Mouse (Mus musculus) stomach, embryonic 15.5 days (tissue): ENCODE measurements at regions not wholly inside any gene's neighbourhood (a gene's known extent, or its start where the extent isn't known, plus 50 kb on each side); places are given as distances from the start of the nearest gene placed in this dataset.

Experiments used
- ATAC-seq: fragments of 200-750 bp; cut with Nextera tagmentation; 2 replicates; pipeline ENCODE4 v1.8.0; 2017; ENCODE audit warnings: low read depth, moderate number of reproducible peaks, moderate TSS enrichment; ENCODE audit not compliant: insufficient read depth, low FRiP score
- H3K27ac ChIP-seq: fragments of 300-500 bp; sonication (generic); 2 replicates; pipeline ENCODE4 v1.5.1; 2015; ENCODE audit warnings: mild to moderate bottlenecking, inconsistent platforms
- H3K27me3 ChIP-seq: fragments of 300-500 bp; sonication (generic); replicated peaks from 2 replicates; pipeline ENCODE4 v1.6.1; 2015; ENCODE audit warnings: inconsistent platforms
- H3K36me3 ChIP-seq: fragments of 300-500 bp; sonication (generic); 2 replicates; pipeline ENCODE4 v1.6.1; 2015; ENCODE audit warnings: inconsistent platforms
- H3K4me1 ChIP-seq: fragments of 300-500 bp; sonication (generic); 2 replicates; pipeline ENCODE4 v1.6.1; 2015; ENCODE audit warnings: inconsistent platforms
- H3K4me2 ChIP-seq: fragments of 300-500 bp; sonication (generic); 2 replicates; pipeline ENCODE4 v1.6.1; 2015; ENCODE audit warnings: mild to moderate bottlenecking, inconsistent platforms
- H3K4me3 ChIP-seq: fragments of 300-500 bp; sonication (generic); replicated peaks from 2 replicates; pipeline ENCODE4 v1.5.1; 2015; ENCODE audit warnings: inconsistent platforms
- H3K9ac ChIP-seq: fragments of 300-500 bp; sonication (generic); 2 replicates; pipeline ENCODE4 v1.6.1; 2015; ENCODE audit warnings: inconsistent platforms
- H3K9me3 ChIP-seq: fragments of 300-500 bp; sonication (generic); 2 replicates; pipeline ENCODE4 v1.6.1; 2016; ENCODE audit warnings: inconsistent platforms
- WGBS: fragments of 180-500 bp; shearing (Covaris S2); methylation state at CpG from one replicate; pipeline ENCODE4 v1.1.7; 2015; 5-methylcytosine and 5-hydroxymethylcytosine counted together

GRCm38 (mm10) chr6:100474326-100474725, 187.0 kb upstream of the Rybp start:
- no peaks in the 10 kb centered on the region for H3K36me3 ChIP-seq
- no peaks in the 10 kb centered on the region for H3K27me3 ChIP-seq
- H3K9ac ChIP-seq, result no peak overlapping the region
- H3K27ac ChIP-seq, result no peak overlapping the region
- H3K4me2 ChIP-seq, result no peak overlapping the region
- no peaks in the 10 kb centered on the region for H3K9me3 ChIP-seq
- H3K4me1 ChIP-seq, result no peaks in the 10 kb centered on the region
- 85% methylated on average over 9 of the region's 9 CpGs for WGBS
- ATAC-seq, result no peak
- no peak overlapping the region for H3K4me3 ChIP-seq

- Histone ChIP-seq H3K4me2 (no peak overlapping the region), H3K27ac (no peak overlapping the region), H3K9me3 (no peaks in the 10 kb centered on the region), H3K9ac (no peak overlapping the region), H3K4me1 (no peaks in the 10 kb centered on the region), H3K4me3 (no peak overlapping the region), H3K36me3 (no peaks in the 10 kb centered on the region), H3K27me3 (no peaks in the 10 kb centered on the region)
- WGBS, result 67% methylated on average over 2 of the region's 2 CpGs
- no peak for ATAC-seq
These were observed 182.8 kb upstream of the Rybp start for GRCm38 (mm10) chr6:100470071-100470470.

GRCm38 (mm10) chr6:100462757-100463156, 175.5 kb upstream of the Rybp start:
- 87% methylated on average over 2 of the region's 2 CpGs for WGBS
- H3K36me3 ChIP-seq, result no peaks in the 10 kb centered on the region
- ATAC-seq, result no peak
- no peak overlapping the region for H3K4me2 ChIP-seq
- no peak overlapping the region for H3K9ac ChIP-seq
- no peaks in the 10 kb centered on the region for H3K9me3 ChIP-seq
- H3K4me3 ChIP-seq, result no peak overlapping the region
- H3K27me3 ChIP-seq, result no peaks in the 10 kb centered on the region
- no peak overlapping the region for H3K27ac ChIP-seq
- H3K4me1 ChIP-seq, result no peaks in the 10 kb centered on the region

DNA sequence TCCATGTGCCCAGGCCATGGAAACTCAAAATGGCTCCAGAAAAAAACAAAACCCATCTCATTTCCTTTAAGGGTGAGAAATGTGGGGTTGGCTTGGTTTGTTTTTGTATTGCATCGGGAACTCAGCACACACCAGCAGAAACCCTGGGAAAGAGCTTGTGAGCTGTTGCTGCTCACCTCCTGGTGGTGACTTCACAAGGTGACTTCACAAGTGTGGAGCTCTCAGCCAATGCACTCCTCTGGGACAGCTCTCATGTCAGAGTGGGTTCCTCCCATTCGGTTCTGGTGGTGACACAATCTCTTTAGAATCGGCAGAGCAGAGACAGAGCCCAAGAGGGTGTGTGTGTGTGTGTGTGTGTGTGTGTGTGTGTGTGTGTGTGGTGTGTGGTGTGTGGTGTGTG, 166.1 kb upstream of the Rybp start:
- Histone ChIP-seq H3K4me2 (no peak overlapping the region), H3K4me3 (no peak overlapping the region), H3K36me3 (no peaks in the 10 kb centered on the region), H3K27me3 (no peaks in the 10 kb centered on the region), H3K27ac (no peak overlapping the region), H3K4me1 (0 out of 2 replicates have a peak, but pooled peaks cover 2% of the 10 kb centered on the region), H3K9me3 (no peaks in the 10 kb centered on the region), H3K9ac (no peak overlapping the region)
- no peak for ATAC-seq
- WGBS, result 90% methylated on average over 3 of the region's 3 CpGs

GRCm38 (mm10) chr6:100452097-100453002, 165.1 kb upstream of the Rybp start:
- ATAC-seq, result peak; percentile 85
- Histone ChIP-seq H3K4me2 (no peak overlapping the region), H3K27ac (no peak overlapping the region), H3K4me3 (no peak overlapping the region), H3K27me3 (no peaks in the 10 kb centered on the region), H3K36me3 (no peaks in the 10 kb centered on the region), H3K4me1 (0 out of 2 replicates have a peak, but pooled peaks cover 2% of the 10 kb centered on the region), H3K9ac (no peak overlapping the region), H3K9me3 (no peaks in the 10 kb centered on the region)
- WGBS, result 54% methylated on average over 8 of the region's 9 CpGs

DNA sequence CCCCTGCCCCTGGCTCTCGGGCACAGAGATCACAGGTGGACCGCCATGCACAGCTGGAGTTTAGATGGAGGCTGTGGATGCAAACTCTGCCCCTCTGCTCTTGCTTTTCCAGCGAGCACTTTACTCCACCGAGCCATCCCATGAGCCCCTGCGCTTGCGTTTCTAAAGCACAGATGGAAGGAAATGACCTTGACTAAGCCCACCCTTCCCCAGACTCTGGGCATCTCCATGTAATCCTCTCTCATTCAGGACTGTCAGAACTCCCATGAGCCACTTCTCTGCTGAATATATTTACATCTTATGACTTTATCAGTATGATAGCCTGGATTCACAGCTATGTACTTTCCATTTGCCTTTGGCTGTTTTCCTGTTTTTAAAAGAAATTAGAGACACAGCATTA, 162.8 kb upstream of the Rybp start:
- WGBS, result 89% methylated on average over 6 of the region's 6 CpGs
- ATAC-seq, result no peak
- H3K9me3 ChIP-seq, result no peaks in the 10 kb centered on the region
- H3K27ac ChIP-seq, result no peak overlapping the region
- H3K9ac ChIP-seq, result no peak overlapping the region
- H3K4me2 ChIP-seq, result no peak overlapping the region
- 0 out of 2 replicates have a peak, but pooled peaks cover 2% of the 10 kb centered on the region for H3K4me1 ChIP-seq
- H3K36me3 ChIP-seq, result no peaks in the 10 kb centered on the region
- H3K27me3 ChIP-seq, result no peaks in the 10 kb centered on the region
- H3K4me3 ChIP-seq, result no peak overlapping the region

- H3K4me1 ChIP-seq, result 0 out of 2 replicates have a peak, but pooled peaks cover 2% of the 10 kb centered on the region
- 97% methylated on average over 4 of the region's 4 CpGs for WGBS
These were observed 161.8 kb upstream of the Rybp start for GRCm38 (mm10) chr6:100449087-100449486.

GRCm38 (mm10) chr6:100447211-100447610, 159.9 kb upstream of the Rybp start:
- Histone ChIP-seq H3K27me3 (no peaks in the 10 kb centered on the region), H3K4me2 (no peak overlapping the region), H3K9me3 (no peaks in the 10 kb centered on the region), H3K4me3 (no peak overlapping the region), H3K27ac (no peak overlapping the region), H3K9ac (no peak overlapping the region), H3K4me1 (no peaks in the 10 kb centered on the region), H3K36me3 (no peaks in the 10 kb centered on the region)
- peak; percentile 61; the same call in 1 of the 2 replicates for ATAC-seq
- WGBS, result 18% methylated on average over 1 of the region's 1 CpGs

More at GRCm38 (mm10) chr6:100449087-100449486, 161.8 kb upstream of the Rybp start:
- no peak overlapping the region for H3K4me3 ChIP-seq
- H3K27ac ChIP-seq, result no peak overlapping the region
- H3K36me3 ChIP-seq, result no peaks in the 10 kb centered on the region
- no peaks in the 10 kb centered on the region for H3K27me3 ChIP-seq
- no peaks in the 10 kb centered on the region for H3K9me3 ChIP-seq
- no peak for ATAC-seq
- no peak overlapping the region for H3K9ac ChIP-seq
- H3K4me2 ChIP-seq, result no peak overlapping the region

- Histone ChIP-seq H3K4me3 (no peak overlapping the region), H3K4me1 (no peaks in the 10 kb centered on the region), H3K9me3 (no peaks in the 10 kb centered on the region), H3K27ac (no peak overlapping the region), H3K4me2 (no peak overlapping the region), H3K9ac (no peak overlapping the region), H3K27me3 (no peaks in the 10 kb centered on the region), H3K36me3 (no peaks in the 10 kb centered on the region)
- WGBS, result 50% methylated on average over 4 of the region's 4 CpGs
- no peak for ATAC-seq
These were observed 159.5 kb upstream of the Rybp start for GRCm38 (mm10) chr6:100446804-100447203.

DNA sequence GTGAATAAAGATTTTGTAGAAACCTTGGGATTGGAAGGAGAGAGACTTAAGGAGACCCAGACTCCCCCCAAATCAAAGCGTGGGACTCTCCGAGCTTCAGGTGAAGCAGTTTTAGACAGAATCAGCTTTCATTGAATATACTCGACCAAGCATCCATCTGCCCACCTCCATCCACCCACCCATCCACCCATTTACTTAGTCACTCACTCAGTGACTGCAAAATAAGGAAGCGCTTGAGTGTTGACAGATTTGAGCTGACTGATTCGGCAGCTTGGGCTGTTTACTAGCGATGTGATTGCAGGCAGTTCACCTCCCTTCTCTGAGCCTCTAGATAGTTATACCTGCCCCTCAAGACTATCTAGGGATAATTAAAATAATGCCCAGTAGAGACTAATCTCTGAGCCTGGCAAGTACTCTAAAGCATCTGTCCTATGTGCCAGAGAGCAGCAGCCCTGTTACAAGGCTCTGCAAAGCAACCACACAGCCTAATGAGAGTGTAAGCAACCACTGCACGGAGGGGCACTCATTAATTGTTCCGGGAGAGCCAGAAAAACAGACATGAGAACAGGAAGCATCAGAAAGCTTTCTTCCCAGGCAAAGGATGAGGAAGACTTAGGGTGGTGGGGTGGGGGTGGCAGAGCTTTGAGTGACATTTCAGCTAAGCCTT, 151.9 kb upstream of the Rybp start:
- peak overlapping the region; percentile 49 for H3K4me2 ChIP-seq
- H3K36me3 ChIP-seq, result no peaks in the 10 kb centered on the region
- H3K27ac ChIP-seq, result no peak overlapping the region
- 10% methylated on average over 8 of the region's 8 CpGs for WGBS
- peak overlapping the region; percentile 11 for H3K4me3 ChIP-seq
- peaks cover 12% of the 10 kb centered on the region; the same call in 1 of the 2 replicates for H3K4me1 ChIP-seq
- H3K9me3 ChIP-seq, result no peaks in the 10 kb centered on the region
- no peak for ATAC-seq
- H3K9ac ChIP-seq, result no peak overlapping the region
- 0 out of 2 replicates have a peak, but pooled peaks cover 4% of the 10 kb centered on the region for H3K27me3 ChIP-seq

GRCm38 (mm10) chr6:100438511-100438991, 151.3 kb upstream of the Rybp start:
- WGBS, result 1% methylated on average over 13 of the region's 13 CpGs
- ATAC-seq, result peak; percentile 48; the same call in 1 of the 2 replicates
- Histone ChIP-seq H3K4me1 (peaks cover 12% of the 10 kb centered on the region; the same call in 1 of the 2 replicates), H3K9ac (no peak overlapping the region), H3K4me2 (peak overlapping the region; percentile 49), H3K27ac (no peak overlapping the region), H3K4me3 (peak overlapping the region; percentile 11), H3K9me3 (no peaks in the 10 kb centered on the region), H3K36me3 (no peaks in the 10 kb centered on the region), H3K27me3 (0 out of 2 replicates have a peak, but pooled peaks cover 4% of the 10 kb centered on the region)

DNA sequence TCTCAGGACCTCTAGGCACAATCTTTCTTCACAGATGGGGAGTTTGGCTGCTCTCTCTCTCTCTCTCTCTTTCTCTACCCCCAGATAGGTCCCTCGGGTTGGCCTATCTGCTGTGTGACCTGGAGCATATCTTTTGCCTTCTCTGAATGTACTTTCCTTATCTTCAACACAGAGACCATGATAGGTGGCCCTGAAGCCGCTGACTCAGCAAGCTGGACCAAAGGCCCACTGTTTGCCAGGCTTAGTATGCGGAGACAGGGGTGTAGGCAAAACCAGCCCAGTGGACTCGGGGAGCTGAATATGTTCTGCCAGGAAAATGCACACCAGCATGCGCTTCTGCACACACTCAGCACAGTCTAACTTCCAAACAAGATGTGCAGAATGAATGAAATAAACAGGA, 150.7 kb upstream of the Rybp start:
- Histone ChIP-seq H3K36me3 (no peaks in the 10 kb centered on the region), H3K27ac (no peak overlapping the region), H3K4me3 (no peak overlapping the region), H3K4me1 (peaks cover 12% of the 10 kb centered on the region; the same call in 1 of the 2 replicates), H3K9ac (no peak overlapping the region), H3K27me3 (0 out of 2 replicates have a peak, but pooled peaks cover 4% of the 10 kb centered on the region), H3K9me3 (no peaks in the 10 kb centered on the region), H3K4me2 (peak overlapping the region; percentile 49)
- WGBS, result 34% methylated on average over 5 of the region's 5 CpGs
- ATAC-seq, result no peak
